Mouse (Mus musculus) kidney, adult 18-20 months (tissue): ENCODE results near the gene Cmbl.
"Not testable (repeated sequence)": the region's sequence is repeated elsewhere in the genome, so short reads cannot be mapped to it uniquely, and the experiment has no call there.

Experiments used
- DNase-seq: peaks from one replicate; pipeline ENCODE4 v3.0.0; 2021

Cmbl gene

GRCm38 (mm10) chr15:31542013-31542958, 22.9 kb upstream of the Cmbl start:
- peak; percentile 49 for DNase-seq

- no peak for DNase-seq
Observed at GRCm38 (mm10) chr15:31543246-31543645, 21.9 kb upstream of the Cmbl start.

- no peak for DNase-seq
Observed at GRCm38 (mm10) chr15:31545058-31545457, 20.1 kb upstream of the Cmbl start.

- no peak for DNase-seq
Observed at GRCm38 (mm10) chr15:31546291-31546690, 18.9 kb upstream of the Cmbl start.

DNA sequence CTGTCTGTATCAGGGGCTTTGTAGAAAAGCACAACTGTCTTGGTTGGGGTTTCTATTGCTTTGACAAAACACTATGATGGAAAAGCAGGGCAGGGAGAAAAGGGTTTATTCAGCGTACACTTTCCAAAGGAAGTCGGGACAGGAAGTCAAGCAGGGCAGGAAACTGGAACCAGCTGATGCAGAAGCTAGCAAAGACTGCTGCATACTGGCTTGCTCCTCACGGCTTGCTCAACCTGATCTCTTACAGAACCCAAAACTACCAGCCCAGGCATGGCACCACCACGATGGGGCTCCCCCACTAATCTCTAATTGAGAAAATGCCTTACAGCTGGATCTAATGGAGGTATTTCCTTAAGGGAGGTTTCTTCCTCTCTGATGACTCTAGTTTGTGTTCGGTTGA, 17.8 kb upstream of the Cmbl start:
- DNase-seq: no peak

DNA sequence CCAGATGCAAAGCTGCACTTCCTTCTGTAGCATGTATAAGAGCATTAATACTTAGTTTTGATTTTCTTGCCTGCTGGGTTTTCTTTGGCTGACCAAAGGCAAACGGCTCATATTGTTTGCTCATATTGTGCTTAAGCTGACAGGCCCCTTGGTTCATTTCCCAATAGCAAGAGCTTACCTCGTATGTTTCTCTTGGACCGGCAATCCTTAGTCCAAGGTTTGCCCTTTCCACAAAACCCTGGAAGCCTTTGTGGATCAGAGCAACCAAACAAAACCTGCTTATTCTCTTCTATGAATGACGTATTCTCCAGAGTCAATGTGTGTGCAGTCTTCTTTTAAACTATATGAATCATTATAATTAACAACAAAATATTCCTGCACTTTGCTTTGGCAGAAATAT, 14.8 kb upstream of the Cmbl start:
- no peak for DNase-seq

DNA sequence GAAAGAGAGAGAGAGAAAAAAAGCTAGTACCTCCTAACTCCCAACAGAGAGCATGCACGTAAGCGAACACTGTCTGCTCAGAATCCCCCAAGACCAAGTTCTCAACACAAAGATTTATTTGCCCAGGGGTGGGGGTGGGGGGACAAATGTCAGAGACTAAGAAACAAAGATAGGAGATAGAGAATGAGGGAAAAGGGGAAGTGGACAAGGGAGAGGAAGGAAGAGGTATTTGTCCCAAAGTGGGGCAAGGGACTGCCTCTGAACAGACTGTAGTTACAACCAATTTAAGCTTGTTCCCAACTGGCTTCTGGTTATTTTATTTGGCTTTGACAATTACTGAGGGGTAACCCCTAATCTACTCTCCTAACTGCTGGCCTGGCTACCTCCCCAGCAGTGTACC, 10.3 kb upstream of the Cmbl start:
- DNase-seq: no peak

DNA sequence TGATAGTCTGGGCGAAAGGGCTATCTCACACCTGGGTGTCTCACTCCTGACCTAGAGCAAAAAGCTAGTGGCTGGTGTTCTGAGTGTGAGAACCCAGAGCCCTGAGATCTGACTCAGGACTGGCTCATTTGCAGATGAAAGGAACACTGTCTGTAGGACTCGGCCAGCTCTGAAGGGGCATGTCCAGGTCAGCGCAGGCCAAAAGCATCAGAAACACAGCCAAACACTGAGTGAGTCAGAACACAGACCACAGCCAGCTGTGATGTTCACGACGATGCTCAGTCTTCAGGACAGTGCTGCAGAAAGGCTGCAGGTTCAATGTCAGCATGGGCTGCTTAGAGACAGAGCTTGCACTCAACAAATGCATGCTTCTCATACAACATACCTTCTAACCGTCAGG, 3.8 kb upstream of the Cmbl start:
- no peak for DNase-seq

GRCm38 (mm10) chr15:31561976-31562375, 3.2 kb upstream of the Cmbl start:
- no peak for DNase-seq

- DNase-seq: no peak
Observed at GRCm38 (mm10) chr15:31562847-31563246, 2.3 kb upstream of the Cmbl start.

- peak; percentile 70 for DNase-seq
Observed at GRCm38 (mm10) chr15:31563577-31564546, 1.3 kb upstream of the Cmbl start.

DNA sequence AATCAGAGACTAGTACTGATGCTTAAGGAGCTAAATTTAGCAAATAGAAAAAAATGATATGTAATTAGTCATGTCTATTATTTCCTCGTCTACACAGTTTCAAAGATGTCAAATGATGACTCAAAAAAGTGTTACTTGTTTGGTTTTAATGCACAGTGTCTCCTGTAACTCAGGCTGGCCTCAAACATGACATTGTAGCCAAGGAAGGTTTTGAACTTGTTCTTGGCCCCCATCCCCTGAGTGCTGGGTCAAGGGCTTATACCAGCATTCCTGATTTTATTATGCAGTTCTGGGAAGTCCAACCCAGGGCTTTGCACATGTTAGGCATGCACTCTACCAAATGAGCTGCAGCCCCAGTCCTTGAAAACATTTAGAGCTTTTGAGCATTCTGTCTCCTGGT, 597 bp downstream of the Cmbl start:
- no peak for DNase-seq

GRCm38 (mm10) chr15:31567431-31567830, 2.2 kb downstream of the Cmbl start:
- no peak for DNase-seq

- peak; percentile 78 for DNase-seq
Observed at GRCm38 (mm10) chr15:31568581-31568996, 3.4 kb downstream of the Cmbl start.

GRCm38 (mm10) chr15:31569325-31570022, 4.3 kb downstream of the Cmbl start:
- peak; percentile 84 for DNase-seq

GRCm38 (mm10) chr15:31570959-31571358, 5.8 kb downstream of the Cmbl start:
- no peak for DNase-seq

GRCm38 (mm10) chr15:31571906-31572722, 6.9 kb downstream of the Cmbl start:
- no peak for DNase-seq

- DNase-seq: no peak
Observed at GRCm38 (mm10) chr15:31573287-31573686, 8.1 kb downstream of the Cmbl start.

- no peak for DNase-seq
Observed at GRCm38 (mm10) chr15:31573692-31574091, 8.5 kb downstream of the Cmbl start.

GRCm38 (mm10) chr15:31576076-31576475, 10.9 kb downstream of the Cmbl start:
- DNase-seq: no peak

GRCm38 (mm10) chr15:31581086-31581485, 15.9 kb downstream of the Cmbl start:
- not testable (repeated sequence) for DNase-seq
